In genomic region chr14:84443761-84444160, GRCm38 (mm10) we compare ENCODE assay signal across 9 mouse cellular contexts. TPM values are rescaled to one million over a fixed set of nuclear protein-coding genes. Genes with fewer than 3 reads are reported as not detected.
DNase-seq lines count a peak whose midpoint lies in the region; ATAC-seq lines count a peak whose summit lies in the region.
"Had no signal": no experiment of that assay in that cellular context is flagged by ENCODE, and none has a peak within 500 bp of the region (broad histone marks: within the 10 kb centered on the region; RNA-seq: fewer than 3 reads in every experiment).

No protein-coding gene starts in this region.

- no peaks in the 10 kb centered on the region for H3K9me3 ChIP-seq in kidney, embryonic 15.5 days (replicated peaks)
- no peaks in the 10 kb centered on the region for H3K9me3 ChIP-seq in embryonic facial prominence, embryonic 11.5 days (replicated peaks; ENCODE audit: control insufficient read depth, low read length)
- no peaks in the 10 kb centered on the region for H3K9me3 ChIP-seq in intestine, embryonic 14.5 days (ENCODE audit: control insufficient read depth, low read length)
- H3K9me3 ChIP-seq in midbrain, embryonic 15.5 days, result no peaks in the 10 kb centered on the region

- peak overlapping the region; percentile 91 for H3K4me2 ChIP-seq in kidney, embryonic 15.5 days
- peak overlapping the region; percentile 88 for H3K4me2 ChIP-seq in embryonic facial prominence, embryonic 11.5 days (ENCODE audit: low read depth, low read length)
- peak overlapping the region; percentile 86 for H3K4me2 ChIP-seq in intestine, embryonic 14.5 days (ENCODE audit: low read length)
- peak overlapping the region; percentile 91 for H3K4me2 ChIP-seq in midbrain, embryonic 15.5 days

- no peaks in the 10 kb centered on the region for H3K36me3 ChIP-seq in kidney, embryonic 15.5 days
- H3K36me3 ChIP-seq in embryonic facial prominence, embryonic 11.5 days (replicated peaks; ENCODE audit: control insufficient read depth, insufficient read depth, low read depth, low read length), result no peaks in the 10 kb centered on the region
- no peaks in the 10 kb centered on the region for H3K36me3 ChIP-seq in intestine, embryonic 14.5 days (ENCODE audit: control insufficient read depth, insufficient read depth, low read length)
- H3K36me3 ChIP-seq in midbrain, embryonic 15.5 days (replicated peaks), result no peaks in the 10 kb centered on the region

- H3K4me1 ChIP-seq in kidney, embryonic 15.5 days, result peaks cover 52% of the 10 kb centered on the region
- H3K4me1 ChIP-seq in embryonic facial prominence, embryonic 11.5 days (ENCODE audit: control insufficient read depth, insufficient read depth, low read length), result no peaks in the 10 kb centered on the region; the same call in 1 of the 2 replicates
- peaks cover 11% of the 10 kb centered on the region for H3K4me1 ChIP-seq in intestine, embryonic 14.5 days (replicated peaks; ENCODE audit: control insufficient read depth, insufficient read depth, low read length)
- H3K4me1 ChIP-seq in midbrain, embryonic 15.5 days, result peaks cover 22% of the 10 kb centered on the region

- ATAC-seq in kidney, embryonic 15.5 days (replicated peaks; ENCODE audit: low FRiP score), result no peak
- no peak for ATAC-seq in embryonic facial prominence, embryonic 11.5 days (replicated peaks; ENCODE audit: insufficient number of reproducible peaks, low FRiP score, low TSS enrichment, low read depth)
- ATAC-seq in intestine, embryonic 14.5 days (replicated peaks; ENCODE audit: low FRiP score, low TSS enrichment, low read depth), result no peak; the same call in 1 of the 2 replicates
- ATAC-seq in midbrain, embryonic 15.5 days (replicated peaks), result no peak

- peak overlapping the region; percentile 39 for H3K9ac ChIP-seq in kidney, embryonic 15.5 days
- peak overlapping the region; percentile 36 for H3K9ac ChIP-seq in embryonic facial prominence, embryonic 11.5 days (replicated peaks; ENCODE audit: low read length)
- H3K9ac ChIP-seq in intestine, embryonic 14.5 days (ENCODE audit: low read length), result peak overlapping the region; percentile 39
- H3K9ac ChIP-seq in midbrain, embryonic 15.5 days, result peak overlapping the region; percentile 68

- no peak overlapping the region for H3K27ac ChIP-seq in kidney, embryonic 15.5 days
- no peak overlapping the region for H3K27ac ChIP-seq in embryonic facial prominence, embryonic 11.5 days (replicated peaks; ENCODE audit: low read depth, low read length)
- H3K27ac ChIP-seq in intestine, embryonic 14.5 days (ENCODE audit: low read depth), result no peak overlapping the region
- peak overlapping the region; percentile 81 for H3K27ac ChIP-seq in midbrain, embryonic 15.5 days

- 2% methylated on average over 13 of the region's 13 CpGs for WGBS in kidney, embryonic 15.5 days
- WGBS in embryonic facial prominence, embryonic 11.5 days, result under 1% methylated on average over 13 of the region's 13 CpGs
- 1% methylated on average over 13 of the region's 13 CpGs for WGBS in intestine, embryonic 14.5 days
- under 1% methylated on average over 13 of the region's 13 CpGs for WGBS in midbrain, embryonic 15.5 days

- DNase-seq in kidney, adult 18-20 months, result no peak
- DNase-seq in embryonic facial prominence, embryonic 11.5 days (ENCODE audit: low spot score), result no peak
- peak; percentile 58 for DNase-seq in intestine, embryonic 14.5 days (ENCODE audit: low spot score)
- no peak for DNase-seq in adrenal gland, adult 18-20 months (ENCODE audit: low spot score in 2 of 2)
- no peak for DNase-seq in cerebellum, adult 8-10 months
- DNase-seq in gastrocnemius, postnatal 25 days, result no peak

- H3K4me3 ChIP-seq in kidney, embryonic 15.5 days (replicated peaks), result peak overlapping the region; percentile 59
- H3K4me3 ChIP-seq in embryonic facial prominence, embryonic 11.5 days (ENCODE audit: low read depth, low read length), result peak overlapping the region; percentile 59
- H3K4me3 ChIP-seq in intestine, embryonic 14.5 days (ENCODE audit: low read depth, low read length), result peak overlapping the region; percentile 52
- peak overlapping the region; percentile 80 for H3K4me3 ChIP-seq in midbrain, embryonic 15.5 days

- H3K27me3 ChIP-seq in kidney, embryonic 15.5 days, result peaks cover 47% of the 10 kb centered on the region
- H3K27me3 ChIP-seq in embryonic facial prominence, embryonic 11.5 days (ENCODE audit: control insufficient read depth, insufficient read depth, low read length), result peaks cover 24% of the 10 kb centered on the region
- H3K27me3 ChIP-seq in intestine, embryonic 14.5 days (replicated peaks; ENCODE audit: control insufficient read depth, insufficient read depth, low read length), result peaks cover 57% of the 10 kb centered on the region
- no peaks in the 10 kb centered on the region for H3K27me3 ChIP-seq in midbrain, embryonic 15.5 days (replicated peaks)

RNA-seq across cellular contexts. Expression of gene Pcdh17, which starts 0.4 kb away (rescaled TPM):
- 7.5 TPM in 2 replicates for polyA plus RNA-seq in kidney, embryonic 15.5 days (2015; fragmentation: Nextera tagmentation; extraction: Ambion mirVana)
- 5.7 and 7.0 TPM in 2 replicates for polyA plus RNA-seq in embryonic facial prominence, embryonic 11.5 days (2014; fragmentation: Nextera tagmentation; extraction: Ambion mirVana)
- 7.9 and 8.3 TPM in 2 replicates for polyA plus RNA-seq in intestine, embryonic 14.5 days (2014; fragmentation: Nextera tagmentation; extraction: Ambion mirVana)
- polyA plus RNA-seq in midbrain, embryonic 15.5 days (2015; fragmentation: Nextera tagmentation; extraction: Ambion mirVana), result 34.7 and 37.7 TPM in 2 replicates
- total RNA-seq in adrenal gland, adult 18-20 months (2021), result 1 to 10 TPM; 1.8 to 2.9 TPM
- under 1 TPM; 0.69 to 0.83 TPM for total RNA-seq in gastrocnemius, postnatal 25 days (2021)
- polyA plus RNA-seq: erythroblast, embryonic 14.5 days had no signal
